Mouse (Mus musculus): Measurements from ENCODE around the gene Psme3. TPM values are rescaled to one million over a fixed set of nuclear protein-coding genes. Genes with fewer than 3 reads are reported as not detected.
A peak's percentile ranks its signal among the peaks of the same experiment; 100 is the strongest.

The Psme3 gene
- 69.1 and 74.0 TPM in 2 replicates for total RNA-seq (2014; rRNA removed)
- polyA plus RNA-seq (2015; fragmentation: Nextera tagmentation; extraction: Ambion mirVana): 75.0 and 76.5 TPM in 2 replicates

DNA sequence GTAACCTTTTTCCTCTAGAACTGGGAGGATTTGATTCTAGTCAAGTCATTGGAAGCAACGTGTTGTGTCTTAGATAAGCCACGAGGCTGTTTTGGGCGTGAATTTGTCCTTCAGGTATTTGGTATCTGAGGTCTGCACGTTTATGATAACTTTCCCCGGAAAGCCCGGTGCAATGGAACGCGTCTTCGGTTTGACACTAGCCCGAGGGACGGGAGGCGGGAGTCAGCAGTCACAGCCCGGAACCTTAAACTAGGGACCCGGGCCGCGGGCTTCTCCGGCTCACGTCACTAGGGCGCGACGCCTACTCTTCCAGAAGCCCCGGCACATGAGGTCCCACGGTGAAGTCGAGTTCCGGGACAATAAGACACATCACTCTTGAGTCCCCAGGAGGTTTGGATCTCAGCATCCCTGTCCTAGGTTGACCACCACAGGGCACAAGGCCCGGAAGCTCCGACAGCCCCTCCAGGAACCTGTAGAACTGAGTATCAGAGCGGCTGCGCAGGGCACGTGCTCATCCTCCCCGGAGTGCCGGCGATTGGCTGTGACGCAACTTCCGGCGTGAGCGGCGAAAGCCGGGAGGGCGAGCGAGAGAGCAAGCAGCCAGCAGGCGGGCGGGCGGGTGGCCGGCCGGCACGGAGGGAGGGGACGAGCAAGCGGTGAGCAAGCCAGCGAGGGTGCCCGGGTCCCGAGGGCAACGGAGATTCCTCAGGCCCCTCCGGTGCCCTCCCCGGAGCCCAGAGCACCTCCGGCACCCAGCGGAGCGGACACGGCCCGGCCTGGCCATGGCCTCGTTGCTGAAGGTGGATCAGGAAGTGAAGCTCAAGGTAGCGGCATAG lies at the start of gene Psme3:
TSS of gene Psme3 (plus strand) at position 549 of the 836 bp plus-strand sequence.
- Histone ChIP-seq H3K27ac (ENCODE audit: low read depth, low read length) (peak within 1 kb of the TSS; percentile 78), H3K4me1 (ENCODE audit: insufficient read depth, low read length) (peaks cover 7% of the 10 kb centered on the region), H3K9ac (replicated peaks; ENCODE audit: low read length, poor library complexity, severe bottlenecking) (peak within 1 kb of the TSS; percentile 91), H3K9me3 (ENCODE audit: low read length) (no peaks in the 10 kb centered on the region), H3K4me3 (ENCODE audit: low read depth, low read length) (peak within 1 kb of the TSS; percentile 98), H3K27me3 (ENCODE audit: insufficient read depth, low read length) (no peaks in the 10 kb centered on the region), H3K36me3 (ENCODE audit: insufficient read depth, low read length) (peaks cover 21% of the 10 kb centered on the region), H3K4me2 (ENCODE audit: low read depth, low read length, poor library complexity, severe bottlenecking) (peak within 1 kb of the TSS; percentile 95)
- DNase-seq (ENCODE audit: low spot score) (peak; percentile 93), ATAC-seq (ENCODE audit: low FRiP score) (peak; percentile 91)
- no peak for TF ChIP-seq CTCF (IDR thresholded peaks at IDR 0.05)
- WGBS: under 1% methylated on average over 56 of the region's 62 CpGs

DNA sequence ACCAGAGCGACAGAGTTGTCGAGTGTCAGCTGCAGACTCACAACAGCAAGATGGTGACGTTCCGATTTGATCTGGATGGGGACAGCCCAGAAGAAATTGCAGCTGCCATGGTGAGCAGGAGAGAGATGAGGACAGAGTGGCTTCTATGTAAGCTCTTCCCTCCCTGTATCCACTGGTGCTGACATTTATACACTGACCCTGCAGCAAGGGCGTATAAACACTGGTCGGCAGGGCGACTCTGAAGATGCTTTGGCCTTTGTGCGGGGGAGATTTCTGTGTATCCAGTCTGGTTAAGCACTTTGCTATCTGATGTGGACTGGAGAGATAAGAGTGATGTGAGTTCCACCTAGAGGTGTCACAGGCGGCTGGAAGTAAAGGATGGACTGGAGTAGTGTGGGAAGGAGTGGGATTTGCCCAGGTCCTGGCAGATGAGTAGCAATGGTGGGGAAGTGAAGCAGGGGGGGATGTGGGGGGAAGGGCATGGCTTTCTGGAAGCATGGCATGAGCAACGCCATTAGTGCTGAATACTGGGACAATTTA lies 46.4 kb upstream of the Psme3 start:
- peaks cover 11% of the 10 kb centered on the region; the same call in 1 of the 2 replicates for H3K27me3 ChIP-seq (ENCODE audit: insufficient read depth, low read length)
- H3K9me3 ChIP-seq (ENCODE audit: low read length): no peaks in the 10 kb centered on the region
- 22% methylated on average over 10 of the region's 10 CpGs for WGBS
- peak overlapping the region; percentile 36; the same call in 1 of the 2 replicates for H3K9ac ChIP-seq (replicated peaks; ENCODE audit: low read length, poor library complexity, severe bottlenecking)
- H3K4me1 ChIP-seq (ENCODE audit: insufficient read depth, low read length): peaks cover 5% of the 10 kb centered on the region; the same call in 1 of the 2 replicates
- H3K27ac ChIP-seq (ENCODE audit: low read depth, low read length): peak overlapping the region; percentile 43; the same call in 1 of the 2 replicates
- ATAC-seq (ENCODE audit: low FRiP score): no peak
- DNase-seq (ENCODE audit: low spot score): peak; percentile 62
- H3K4me3 ChIP-seq (ENCODE audit: low read depth, low read length): no peak overlapping the region
- no peaks in the 10 kb centered on the region for H3K36me3 ChIP-seq (ENCODE audit: insufficient read depth, low read length)
- H3K4me2 ChIP-seq (ENCODE audit: low read depth, low read length, poor library complexity, severe bottlenecking): 0 out of 2 replicates have a peak overlapping the region, but pooled peaks have one; percentile 12
- no peak for TF ChIP-seq CTCF (IDR thresholded peaks at IDR 0.05)

DNA sequence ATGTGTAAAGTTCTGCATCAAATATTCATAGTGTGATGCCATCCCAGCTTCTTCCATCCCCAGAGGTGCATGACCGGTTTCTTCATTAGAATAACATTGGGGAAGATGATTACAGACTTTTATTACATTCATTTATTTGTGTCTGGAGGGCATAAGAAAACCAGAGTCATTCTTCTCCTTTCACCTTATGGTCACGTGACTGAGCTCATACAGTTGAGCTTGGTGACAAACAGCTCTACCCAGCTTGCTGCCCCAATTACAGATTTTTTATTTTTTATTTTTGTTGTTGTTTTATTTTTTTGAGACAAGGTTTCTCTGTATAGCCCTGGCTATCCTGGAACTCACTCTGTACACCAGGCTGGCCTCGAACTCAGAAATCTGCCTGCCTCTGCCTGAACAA lies 43.6 kb upstream of the Psme3 start:
- H3K4me3 ChIP-seq (ENCODE audit: low read depth, low read length): no peak overlapping the region
- DNase-seq (ENCODE audit: low spot score) (no peak), ATAC-seq (ENCODE audit: low FRiP score) (no peak)
- no peak for TF ChIP-seq CTCF (IDR thresholded peaks at IDR 0.05)
- WGBS: 81% methylated on average over 3 of the region's 3 CpGs
- no peaks in the 10 kb centered on the region for H3K27me3 ChIP-seq (ENCODE audit: insufficient read depth, low read length)
- no peaks in the 10 kb centered on the region for H3K9me3 ChIP-seq (ENCODE audit: low read length)
- H3K4me2 ChIP-seq (ENCODE audit: low read depth, low read length, poor library complexity, severe bottlenecking): no peak overlapping the region
- no peak overlapping the region for H3K27ac ChIP-seq (ENCODE audit: low read depth, low read length)
- no peak overlapping the region for H3K9ac ChIP-seq (replicated peaks; ENCODE audit: low read length, poor library complexity, severe bottlenecking)
- H3K4me1 ChIP-seq (ENCODE audit: insufficient read depth, low read length): peaks cover 7% of the 10 kb centered on the region; the same call in 1 of the 2 replicates
- no peaks in the 10 kb centered on the region for H3K36me3 ChIP-seq (ENCODE audit: insufficient read depth, low read length)

DNA sequence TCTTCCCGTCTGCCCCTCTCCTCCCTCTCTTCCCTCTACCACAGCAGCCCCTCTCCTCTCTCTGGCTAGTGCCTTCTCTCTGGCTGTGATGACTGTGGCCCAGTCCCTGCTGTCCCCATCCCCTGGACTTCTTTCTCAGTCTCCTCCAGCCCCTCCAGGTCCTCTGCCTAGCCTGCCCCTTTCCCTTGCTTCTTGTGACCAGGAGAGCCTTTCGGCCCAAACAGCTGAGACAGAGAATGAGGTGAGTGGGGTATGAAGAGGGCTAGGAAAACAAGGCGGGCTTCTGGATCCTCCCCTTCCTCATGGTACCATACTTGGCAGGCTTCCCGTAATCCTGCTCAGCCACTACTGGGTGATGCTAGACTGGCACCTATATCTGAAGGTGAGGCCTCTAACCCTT lies 40.7 kb upstream of the Psme3 start:
- Histone ChIP-seq H3K4me1 (ENCODE audit: insufficient read depth, low read length) (peaks cover 16% of the 10 kb centered on the region; the same call in 1 of the 2 replicates), H3K27me3 (ENCODE audit: insufficient read depth, low read length) (no peaks in the 10 kb centered on the region), H3K36me3 (ENCODE audit: insufficient read depth, low read length) (no peaks in the 10 kb centered on the region), H3K4me3 (ENCODE audit: low read depth, low read length) (no peak overlapping the region), H3K9ac (replicated peaks; ENCODE audit: low read length, poor library complexity, severe bottlenecking) (no peak overlapping the region), H3K9me3 (ENCODE audit: low read length) (no peaks in the 10 kb centered on the region), H3K4me2 (ENCODE audit: low read depth, low read length, poor library complexity, severe bottlenecking) (no peak overlapping the region), H3K27ac (ENCODE audit: low read depth, low read length) (no peak overlapping the region)
- TF ChIP-seq CTCF (IDR thresholded peaks at IDR 0.05): no peak
- no peak for DNase-seq (ENCODE audit: low spot score)
- WGBS: 87% methylated on average over 4 of the region's 4 CpGs
- no peak for ATAC-seq (ENCODE audit: low FRiP score)

DNA sequence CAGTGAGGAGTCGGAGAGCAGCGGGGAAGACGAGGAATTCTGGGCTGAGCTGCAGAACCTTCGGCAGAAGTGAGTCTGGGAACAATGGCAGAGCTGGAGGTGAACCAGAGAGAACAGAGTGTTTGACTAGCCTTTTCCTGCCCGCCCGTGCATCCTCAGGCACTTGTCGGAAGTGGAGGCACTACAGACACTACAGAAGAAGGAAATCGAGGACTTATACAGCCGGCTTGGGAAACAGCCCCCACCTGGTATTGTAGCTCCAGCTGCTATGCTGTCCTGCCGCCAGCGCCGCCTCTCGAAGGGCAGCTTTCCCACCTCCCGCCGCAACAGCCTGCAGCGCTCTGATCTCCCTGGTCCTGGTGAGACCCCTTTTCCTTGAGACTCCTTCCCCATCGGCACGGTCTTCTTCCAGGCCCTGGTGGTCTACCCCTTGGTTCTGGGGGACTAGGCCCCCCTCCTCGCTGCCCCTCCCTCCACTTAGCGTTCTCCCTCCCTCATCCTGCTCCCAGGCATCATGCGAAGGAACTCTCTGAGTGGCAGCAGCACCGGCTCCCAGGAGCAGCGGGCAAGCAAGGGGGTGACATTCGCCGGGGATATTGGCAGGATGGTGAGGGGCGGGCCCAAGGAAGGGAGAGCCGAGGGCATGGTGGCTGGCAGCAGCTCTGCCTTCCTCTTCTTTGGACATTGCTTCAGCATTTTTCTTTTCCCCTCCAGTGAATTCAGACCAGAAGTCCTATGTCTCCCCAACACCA lies 39.5 kb upstream of the Psme3 start:
- H3K9ac ChIP-seq (replicated peaks; ENCODE audit: low read length, poor library complexity, severe bottlenecking): no peak overlapping the region
- H3K27ac ChIP-seq (ENCODE audit: low read depth, low read length): no peak overlapping the region
- DNase-seq (ENCODE audit: low spot score) (no peak), ATAC-seq (ENCODE audit: low FRiP score) (no peak)
- WGBS: 21% methylated on average over 27 of the region's 27 CpGs
- no peak overlapping the region for H3K4me2 ChIP-seq (ENCODE audit: low read depth, low read length, poor library complexity, severe bottlenecking)
- H3K27me3 ChIP-seq (ENCODE audit: insufficient read depth, low read length): no peaks in the 10 kb centered on the region
- H3K4me3 ChIP-seq (ENCODE audit: low read depth, low read length): no peak overlapping the region
- H3K4me1 ChIP-seq (ENCODE audit: insufficient read depth, low read length): peaks cover 16% of the 10 kb centered on the region; the same call in 1 of the 2 replicates
- H3K9me3 ChIP-seq (ENCODE audit: low read length): no peaks in the 10 kb centered on the region
- no peak for TF ChIP-seq CTCF (IDR thresholded peaks at IDR 0.05)
- no peaks in the 10 kb centered on the region for H3K36me3 ChIP-seq (ENCODE audit: insufficient read depth, low read length)
